Mouse (Mus musculus): ENCODE results near the gene Mpdz. TPM values are rescaled to one million over a fixed set of nuclear protein-coding genes. Genes with fewer than 3 reads are reported as not detected.

The Mpdz gene
- total and polyA plus RNA-seq, 2 experiments from 2014 or later = 9.2 to 38.4 TPM

GRCm38 (mm10) chr4:81449413-81449812 is 6.8 kb upstream of the Mpdz start:
- DNase-seq (ENCODE audit: low spot score) = no peak
- peak; percentile 30; the same call in 1 of the 2 replicates for ATAC-seq (ENCODE audit: insufficient read depth, low read depth)
- no peaks in the 10 kb centered on the region for H3K36me3 ChIP-seq (replicated peaks; ENCODE audit: control insufficient read depth, insufficient read depth, low read length)
- no peaks in the 10 kb centered on the region for H3K27me3 ChIP-seq (ENCODE audit: control insufficient read depth, insufficient read depth, low read length)
- 57% methylated on average over 4 of the region's 4 CpGs for WGBS
- H3K9ac ChIP-seq (replicated peaks; ENCODE audit: low read depth, low read length) = no peak overlapping the region
- no peak overlapping the region for H3K4me2 ChIP-seq (ENCODE audit: low read depth, low read length)
- no peaks in the 10 kb centered on the region for H3K4me1 ChIP-seq (ENCODE audit: control insufficient read depth, insufficient read depth)
- H3K27ac ChIP-seq (ENCODE audit: low read depth) = no peak overlapping the region
- H3K4me3 ChIP-seq (ENCODE audit: low read depth, low read length) = no peak overlapping the region
- H3K9me3 ChIP-seq (replicated peaks; ENCODE audit: control insufficient read depth, low read length) = no peaks in the 10 kb centered on the region
- TF ChIP-seq EP300 (IDR thresholded peaks at IDR 0.05; ENCODE audit: low read depth) (no peak), CTCF (IDR thresholded peaks at IDR 0.05; ENCODE audit: low read depth) (no peak)

- Histone ChIP-seq H3K27ac (ENCODE audit: low read depth) (no peak overlapping the region), H3K9ac (replicated peaks; ENCODE audit: low read depth, low read length) (no peak overlapping the region), H3K9me3 (replicated peaks; ENCODE audit: control insufficient read depth, low read length) (no peaks in the 10 kb centered on the region), H3K36me3 (replicated peaks; ENCODE audit: control insufficient read depth, insufficient read depth, low read length) (no peaks in the 10 kb centered on the region), H3K27me3 (ENCODE audit: control insufficient read depth, insufficient read depth, low read length) (no peaks in the 10 kb centered on the region), H3K4me2 (ENCODE audit: low read depth, low read length) (no peak overlapping the region), H3K4me1 (ENCODE audit: control insufficient read depth, insufficient read depth) (peaks cover 10% of the 10 kb centered on the region), H3K4me3 (ENCODE audit: low read depth, low read length) (no peak overlapping the region)
- TF ChIP-seq EP300 (IDR thresholded peaks at IDR 0.05; ENCODE audit: low read depth) = no peak
- no peak for TF ChIP-seq CTCF (IDR thresholded peaks at IDR 0.05; ENCODE audit: low read depth)
- WGBS = 83% methylated on average over 5 of the region's 5 CpGs
- DNase-seq (ENCODE audit: low spot score) (no peak), ATAC-seq (ENCODE audit: insufficient read depth, low read depth) (no peak)
Observed at GRCm38 (mm10) chr4:81443566-81443965, 951 bp upstream of the Mpdz start.

GRCm38 (mm10) chr4:81433961-81434360 is 8.7 kb downstream of the Mpdz start:
- ATAC-seq (ENCODE audit: insufficient read depth, low read depth) = no peak
- no peak overlapping the region for H3K4me2 ChIP-seq (ENCODE audit: low read depth, low read length)
- no peak overlapping the region for H3K4me3 ChIP-seq (ENCODE audit: low read depth, low read length)
- H3K9ac ChIP-seq (replicated peaks; ENCODE audit: low read depth, low read length) = no peak overlapping the region
- 69% methylated on average over 3 of the region's 3 CpGs for WGBS
- H3K36me3 ChIP-seq (replicated peaks; ENCODE audit: control insufficient read depth, insufficient read depth, low read length) = no peaks in the 10 kb centered on the region
- H3K27ac ChIP-seq (ENCODE audit: low read depth) = no peak overlapping the region
- H3K9me3 ChIP-seq (replicated peaks; ENCODE audit: control insufficient read depth, low read length) = no peaks in the 10 kb centered on the region
- H3K27me3 ChIP-seq (ENCODE audit: control insufficient read depth, insufficient read depth, low read length) = no peaks in the 10 kb centered on the region
- no peak for DNase-seq (ENCODE audit: low spot score)
- TF ChIP-seq EP300 (IDR thresholded peaks at IDR 0.05; ENCODE audit: low read depth) (no peak), CTCF (IDR thresholded peaks at IDR 0.05; ENCODE audit: low read depth) (no peak)
- peaks cover 14% of the 10 kb centered on the region for H3K4me1 ChIP-seq (ENCODE audit: control insufficient read depth, insufficient read depth)

- H3K4me2 ChIP-seq (ENCODE audit: low read depth, low read length) = 0 out of 2 replicates have a peak overlapping the region, but pooled peaks have one; percentile 12
- 44% methylated on average over 4 of the region's 4 CpGs for WGBS
Observed at GRCm38 (mm10) chr4:81430826-81431225, 11.8 kb downstream of the Mpdz start.

GRCm38 (mm10) chr4:81430105-81430504 is 12.5 kb downstream of the Mpdz start:
- Histone ChIP-seq H3K27ac (ENCODE audit: low read depth) (peak overlapping the region; percentile 15), H3K4me1 (ENCODE audit: control insufficient read depth, insufficient read depth) (peaks cover 14% of the 10 kb centered on the region), H3K36me3 (replicated peaks; ENCODE audit: control insufficient read depth, insufficient read depth, low read length) (no peaks in the 10 kb centered on the region), H3K27me3 (ENCODE audit: control insufficient read depth, insufficient read depth, low read length) (no peaks in the 10 kb centered on the region), H3K9ac (replicated peaks; ENCODE audit: low read depth, low read length) (no peak overlapping the region), H3K9me3 (replicated peaks; ENCODE audit: control insufficient read depth, low read length) (no peaks in the 10 kb centered on the region), H3K4me3 (ENCODE audit: low read depth, low read length) (no peak overlapping the region), H3K4me2 (ENCODE audit: low read depth, low read length) (no peak overlapping the region)
- TF ChIP-seq EP300 (IDR thresholded peaks at IDR 0.05; ENCODE audit: low read depth) (no peak), CTCF (IDR thresholded peaks at IDR 0.05; ENCODE audit: low read depth) (no peak)
- 52% methylated on average over 3 of the region's 3 CpGs for WGBS
- peak; percentile 36; the same call in 1 of the 2 replicates for ATAC-seq (ENCODE audit: insufficient read depth, low read depth)
- DNase-seq (ENCODE audit: low spot score) = no peak

More at GRCm38 (mm10) chr4:81430826-81431225, 11.8 kb downstream of the Mpdz start:
- H3K27me3 ChIP-seq (ENCODE audit: control insufficient read depth, insufficient read depth, low read length) = no peaks in the 10 kb centered on the region
- H3K27ac ChIP-seq (ENCODE audit: low read depth) = peak overlapping the region; percentile 15; the same call in 1 of the 2 replicates
- H3K4me3 ChIP-seq (ENCODE audit: low read depth, low read length) = no peak overlapping the region
- no peak for ATAC-seq (ENCODE audit: insufficient read depth, low read depth)
- H3K9ac ChIP-seq (replicated peaks; ENCODE audit: low read depth, low read length) = no peak overlapping the region
- peak; percentile 24 for DNase-seq (ENCODE audit: low spot score)
- peaks cover 14% of the 10 kb centered on the region for H3K4me1 ChIP-seq (ENCODE audit: control insufficient read depth, insufficient read depth)
- H3K9me3 ChIP-seq (replicated peaks; ENCODE audit: control insufficient read depth, low read length) = no peaks in the 10 kb centered on the region
- H3K36me3 ChIP-seq (replicated peaks; ENCODE audit: control insufficient read depth, insufficient read depth, low read length) = no peaks in the 10 kb centered on the region
- TF ChIP-seq CTCF (IDR thresholded peaks at IDR 0.05; ENCODE audit: low read depth) (no peak), EP300 (IDR thresholded peaks at IDR 0.05; ENCODE audit: low read depth) (no peak)

- H3K27ac ChIP-seq (ENCODE audit: low read depth) = peak overlapping the region; percentile 15; the same call in 1 of the 2 replicates
- DNase-seq (ENCODE audit: low spot score) = no peak
Observed at GRCm38 (mm10) chr4:81429670-81430069, 12.9 kb downstream of the Mpdz start.

More at GRCm38 (mm10) chr4:81429670-81430069, 12.9 kb downstream of the Mpdz start:
- 49% methylated on average over 2 of the region's 2 CpGs for WGBS
- Histone ChIP-seq H3K9me3 (replicated peaks; ENCODE audit: control insufficient read depth, low read length) (no peaks in the 10 kb centered on the region), H3K4me2 (ENCODE audit: low read depth, low read length) (no peak overlapping the region), H3K27me3 (ENCODE audit: control insufficient read depth, insufficient read depth, low read length) (no peaks in the 10 kb centered on the region), H3K36me3 (replicated peaks; ENCODE audit: control insufficient read depth, insufficient read depth, low read length) (no peaks in the 10 kb centered on the region), H3K4me3 (ENCODE audit: low read depth, low read length) (no peak overlapping the region), H3K9ac (replicated peaks; ENCODE audit: low read depth, low read length) (no peak overlapping the region), H3K4me1 (ENCODE audit: control insufficient read depth, insufficient read depth) (peaks cover 14% of the 10 kb centered on the region)
- no peak for ATAC-seq (ENCODE audit: insufficient read depth, low read depth)
- no peak for TF ChIP-seq EP300 (IDR thresholded peaks at IDR 0.05; ENCODE audit: low read depth)
- TF ChIP-seq CTCF (IDR thresholded peaks at IDR 0.05; ENCODE audit: low read depth) = no peak

All from heart, postnatal 0 days (tissue).